Mouse (Mus musculus) telencephalon, adult 2 months (tissue): ENCODE measurements around the gene Gm8220.
"Not testable (repeated sequence)": the region's sequence is repeated elsewhere in the genome, so short reads cannot be mapped to it uniquely, and the experiment has no call there.

ENCODE experiments used
- DNase-seq: peaks from one replicate; pipeline ENCODE4 v3.0.0-alpha.2; 2011; ENCODE audit warnings: low read depth, low spot score

Gm8220 gene

GRCm38 (mm10) chr14:44285280-44285679 lies at the start of gene Gm8220:
Gene Gm8220 (plus strand): TSS chr14:44285580.
- not testable (repeated sequence) for DNase-seq

GRCm38 (mm10) chr14:44248039-44248438 lies 37.3 kb upstream of the Gm8220 start:
- DNase-seq, result no peak

DNA sequence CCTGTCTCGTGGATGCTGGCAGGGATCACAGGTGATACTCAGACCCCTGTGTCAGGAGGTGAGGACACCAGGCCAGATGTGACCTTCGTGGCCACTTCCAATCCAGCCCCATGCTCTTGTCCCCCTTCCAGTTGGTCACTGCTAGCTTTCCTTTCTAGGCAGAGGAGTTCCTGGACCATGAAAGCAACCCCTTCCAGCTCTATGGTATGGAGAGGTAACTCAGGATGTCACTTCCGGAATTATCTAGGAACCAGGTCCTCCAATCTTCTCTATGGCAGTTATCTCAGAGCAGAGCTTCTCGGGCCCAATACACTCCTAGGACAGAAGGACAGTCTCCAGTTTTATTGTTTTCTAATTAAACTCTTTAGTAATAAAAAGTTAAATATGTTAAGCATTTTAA lies 26.7 kb downstream of the Gm8220 start:
- DNase-seq, result not testable (repeated sequence)

DNA sequence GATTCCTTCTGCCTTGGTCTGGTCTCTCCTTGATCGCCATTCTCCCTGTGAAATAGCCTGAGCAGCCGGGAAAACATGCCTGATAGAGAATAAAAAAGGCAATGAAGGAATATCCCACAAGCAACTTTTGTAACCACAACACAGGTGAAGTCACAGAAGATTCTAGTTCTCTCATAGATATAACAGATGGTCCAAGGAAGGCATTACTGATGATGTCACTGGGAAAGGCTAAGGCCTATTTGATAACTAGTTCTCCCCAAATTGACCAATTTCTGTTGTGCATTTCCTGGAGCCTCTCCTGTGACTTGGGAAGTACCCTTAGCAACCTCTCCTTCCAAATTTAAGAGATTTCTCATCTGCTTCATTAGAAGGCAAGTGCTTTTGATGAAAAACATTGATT lies 53.1 kb downstream of the Gm8220 start, which contains the start of gene Gm5930:
Gm5930 (minus strand) TSS at position 101 of the 400 bp plus-strand sequence.
- DNase-seq, result not testable (repeated sequence)
